21 mouse cellular contexts compared by ENCODE assay signal in genomic region chr3:20543991-20544390, GRCm38 (mm10).
DNase-seq lines count a peak whose midpoint lies in the region; TF ChIP-seq lines count a peak whose summit lies in the region.
"Had no signal": no experiment of that assay in that cellular context is flagged by ENCODE, and none has a peak within 500 bp of the region (broad histone marks: within the 10 kb centered on the region; RNA-seq: fewer than 3 reads in every experiment).

No protein-coding gene starts in this region.

- no peak overlapping the region for H3K9ac ChIP-seq in ES-E14 (ENCODE audit: insufficient read depth, low read depth, low read length, poor library complexity, severe bottlenecking)
- H3K9ac ChIP-seq: embryonic facial prominence, embryonic 12.5 days; forebrain, embryonic 13.5 days; forebrain, embryonic 15.5 days; forebrain, postnatal 0 days had no signal

- DNase-seq in embryo, embryonic 11 days, result peak; percentile 2
- DNase-seq in embryo, embryonic 10.5 days (ENCODE audit: low spot score), result no peak
- DNase-seq in thymus, postnatal 0 days (ENCODE audit: low spot score), result peak; percentile 11
- no peak for DNase-seq in thymus, postnatal 36 days
- peak; percentile 25 for DNase-seq in ES-E14 (ENCODE audit: low read depth, low spot score)
- peak; percentile 59 for DNase-seq in ZHBTc4 (ENCODE audit: low read depth, low spot score)
- no peak for DNase-seq in urinary bladder, adult 2 months (ENCODE audit: low spot score)
- DNase-seq in cerebellum, postnatal 36 days, result no peak
- DNase-seq: adrenal gland, adult 2 months; adrenal gland, postnatal 10 days; adrenal gland, postnatal 25 days; B cell, adult 2 months; cerebellum, adult 11 months; cerebellum, adult 18-20 months; cerebellum, adult 8-10 months; cerebellum, adult 9-11 months; forebrain, postnatal 0 days had no signal

- no peak overlapping the region for H3K4me3 ChIP-seq in ES-E14 (ENCODE audit: insufficient read depth in 1 of 2, low read depth in 1 of 2, low read length in 2 of 2, poor library complexity in 1 of 2, severe bottlenecking in 1 of 2)
- H3K4me3 ChIP-seq: embryonic facial prominence, embryonic 10.5 days; embryonic facial prominence, embryonic 12.5 days; forebrain, embryonic 13.5 days; forebrain, embryonic 15.5 days had no signal

- no peaks in the 10 kb centered on the region for H3K4me1 ChIP-seq in ES-E14 (ENCODE audit: control insufficient read depth in 2 of 2, insufficient read depth in 2 of 2, low read length in 2 of 2, poor library complexity in 1 of 2)
- H3K4me1 ChIP-seq: embryonic facial prominence, embryonic 10.5 days; embryonic facial prominence, embryonic 12.5 days; forebrain, embryonic 13.5 days; forebrain, embryonic 15.5 days had no signal

- H3K36me3 ChIP-seq in ES-E14 (ENCODE audit: control insufficient read depth, insufficient read depth, low read length, poor library complexity, severe bottlenecking), result no peaks in the 10 kb centered on the region
- H3K36me3 ChIP-seq: embryonic facial prominence, embryonic 10.5 days; embryonic facial prominence, embryonic 12.5 days; forebrain, embryonic 15.5 days had no signal

- H3K9me3 ChIP-seq in ES-E14 (ENCODE audit: control insufficient read depth, insufficient read depth, low read depth, low read length), result no peaks in the 10 kb centered on the region
- H3K9me3 ChIP-seq: embryonic facial prominence, embryonic 10.5 days; embryonic facial prominence, embryonic 12.5 days; forebrain, embryonic 15.5 days had no signal

- in situ Hi-C loops in ES-E14 (cut with MboI; ENCODE audit: low sequenced_read_pairs in 2 of 2, unreplicated experiment in 2 of 2), result no loop called here

- no peak overlapping the region for H3K27ac ChIP-seq in ES-E14 (ENCODE audit: insufficient read depth, low read depth, low read length, poor library complexity, severe bottlenecking)
- H3K27ac ChIP-seq: embryonic facial prominence, embryonic 10.5 days; embryonic facial prominence, embryonic 12.5 days; forebrain, embryonic 13.5 days; forebrain, embryonic 15.5 days had no signal

TF ChIP-seq in ES-E14, 5 proteins besides CTCF, POLR2A, EP300 and RAD21:
- TF ChIP-seq MAFK (IDR thresholded peaks at IDR 0.05; ENCODE audit: insufficient read depth, low read depth, low read length), result 0 out of 2 replicates have a peak, but pooled peaks have one; percentile 57
- no peak for TF ChIP-seq ZNF384 (IDR thresholded peaks at IDR 0.05; ENCODE audit: low read depth, low read length)
- TF ChIP-seq HCFC1 (IDR thresholded peaks at IDR 0.05; ENCODE audit: borderline replicate concordance, insufficient read depth, low read length), result no peak
- no peak for TF ChIP-seq CHD2 (IDR thresholded peaks at IDR 0.05; ENCODE audit: low read depth, low read length)

Comparison
In these comparisons a context has a peak if more than half of its experiments do, and no peak if none do; other contexts are left out.
1. DNase-seq: peak in embryo, embryonic 11 days (single experiment), thymus, postnatal 0 days (single experiment), ES-E14 (single experiment) and ZHBTc4 (single experiment); none in embryo, embryonic 10.5 days (single experiment), thymus, postnatal 36 days (0 of 2), urinary bladder, adult 2 months (single experiment) and cerebellum, postnatal 36 days (0 of 2).